Comparison of ENCODE assay signal across 7 mouse cellular contexts in genomic region chr5:138084996-138085395, GRCm38 (mm10). TPM values are rescaled to one million over a fixed set of nuclear protein-coding genes. Genes with fewer than 3 reads are reported as not detected.
A peak's percentile ranks its signal among the peaks of the same experiment; 100 is the strongest.
DNase-seq lines count a peak whose midpoint lies in the region; ATAC-seq lines count a peak whose summit lies in the region.

Gene Zkscan1 (plus strand): TSS chr5:138085084.

- H3K36me3 ChIP-seq in embryonic facial prominence, embryonic 11.5 days (replicated peaks; ENCODE audit: control insufficient read depth, insufficient read depth, low read depth, low read length): no peaks in the 10 kb centered on the region
- H3K36me3 ChIP-seq in limb, embryonic 10.5 days: peaks cover 28% of the 10 kb centered on the region
- peaks cover 14% of the 10 kb centered on the region for H3K36me3 ChIP-seq in midbrain, embryonic 13.5 days

- H3K4me1 ChIP-seq in embryonic facial prominence, embryonic 11.5 days (ENCODE audit: control insufficient read depth, insufficient read depth, low read length): no peaks in the 10 kb centered on the region
- peaks cover 12% of the 10 kb centered on the region for H3K4me1 ChIP-seq in limb, embryonic 10.5 days
- H3K4me1 ChIP-seq in midbrain, embryonic 13.5 days (replicated peaks): peaks cover 32% of the 10 kb centered on the region

- H3K27me3 ChIP-seq in embryonic facial prominence, embryonic 11.5 days (ENCODE audit: control insufficient read depth, insufficient read depth, low read length): no peaks in the 10 kb centered on the region
- H3K27me3 ChIP-seq in limb, embryonic 10.5 days (ENCODE audit: low read depth, poor library complexity, severe bottlenecking): no peaks in the 10 kb centered on the region
- H3K27me3 ChIP-seq in midbrain, embryonic 13.5 days: no peaks in the 10 kb centered on the region

- peak; percentile 89 for ATAC-seq in embryonic facial prominence, embryonic 11.5 days (replicated peaks; ENCODE audit: insufficient number of reproducible peaks, low FRiP score, low TSS enrichment, low read depth)
- ATAC-seq in granulocyte monocyte progenitor cell, adult 5-6 weeks (replicated peaks; ENCODE audit: poor library complexity, severe bottlenecking): peak; percentile 100
- peak; percentile 98 for ATAC-seq in midbrain, embryonic 13.5 days

- peak within 1 kb of the TSS; percentile 48 for H3K27ac ChIP-seq in embryonic facial prominence, embryonic 11.5 days (replicated peaks; ENCODE audit: low read depth, low read length)
- H3K27ac ChIP-seq in limb, embryonic 10.5 days: peak within 1 kb of the TSS; percentile 97
- H3K27ac ChIP-seq in midbrain, embryonic 13.5 days: peak within 1 kb of the TSS; percentile 89

- H3K4me3 ChIP-seq in embryonic facial prominence, embryonic 11.5 days (ENCODE audit: low read depth, low read length): peak within 1 kb of the TSS; percentile 94
- H3K4me3 ChIP-seq in limb, embryonic 10.5 days: peak within 1 kb of the TSS; percentile 87
- peak within 1 kb of the TSS; percentile 89 for H3K4me3 ChIP-seq in midbrain, embryonic 13.5 days (replicated peaks)

- WGBS in embryonic facial prominence, embryonic 11.5 days: 0% methylated on average over 27 of the region's 27 CpGs
- WGBS in limb, embryonic 10.5 days: under 1% methylated on average over 27 of the region's 27 CpGs
- WGBS in midbrain, embryonic 13.5 days: under 1% methylated on average over 26 of the region's 27 CpGs

- peak within 1 kb of the TSS; percentile 64 for H3K4me2 ChIP-seq in embryonic facial prominence, embryonic 11.5 days (ENCODE audit: low read depth, low read length)
- peak within 1 kb of the TSS; percentile 89 for H3K4me2 ChIP-seq in midbrain, embryonic 13.5 days (replicated peaks)

- no peaks in the 10 kb centered on the region for H3K9me3 ChIP-seq in embryonic facial prominence, embryonic 11.5 days (replicated peaks; ENCODE audit: control insufficient read depth, low read length)
- H3K9me3 ChIP-seq in limb, embryonic 10.5 days (replicated peaks): no peaks in the 10 kb centered on the region
- no peaks in the 10 kb centered on the region for H3K9me3 ChIP-seq in midbrain, embryonic 13.5 days

- DNase-seq in adrenal gland, postnatal 14 days: peak; percentile 88
- peak; percentile 95 for DNase-seq in embryonic facial prominence, embryonic 11.5 days (ENCODE audit: low spot score)
- DNase-seq in kidney, adult 11 months: peak; percentile 85
- DNase-seq in limb, embryonic 10.5 days (ENCODE audit: low spot score): peak; percentile 87
- peak; percentile 64 for DNase-seq in spleen, adult 12 weeks (ENCODE audit: low spot score)

- peak within 1 kb of the TSS; percentile 99 for H3K9ac ChIP-seq in embryonic facial prominence, embryonic 11.5 days (replicated peaks; ENCODE audit: low read length)
- peak within 1 kb of the TSS; percentile 98 for H3K9ac ChIP-seq in midbrain, embryonic 13.5 days (replicated peaks)

RNA-seq across cellular contexts. Expression of gene Zkscan1, which starts in this region (rescaled TPM):
- 33.1 and 33.6 TPM in 2 replicates for total RNA-seq in adrenal gland, postnatal 14 days (2021)
- polyA plus RNA-seq in embryonic facial prominence, embryonic 11.5 days (2014; fragmentation: Nextera tagmentation; extraction: Ambion mirVana): 37.6 and 40.1 TPM in 2 replicates
- 21.5 and 26.8 TPM in 2 replicates for total RNA-seq in granulocyte monocyte progenitor cell, adult 5-6 weeks (2014; fragmentation: Nextera tagmentation)
- 19.2 and 25.8 TPM in 2 replicates for total RNA-seq in granulocyte monocyte progenitor cell, adult 5-6 weeks (2017)
- polyA plus RNA-seq in limb, embryonic 10.5 days (2016; fragmentation: Nextera tagmentation; extraction: Ambion mirVana): 24.5 and 29.4 TPM in 2 replicates
- 31.5 and 32.1 TPM in 2 replicates for polyA plus RNA-seq in midbrain, embryonic 13.5 days (2015; fragmentation: Nextera tagmentation; extraction: Ambion mirVana)

Comparison
In these comparisons a context has a peak if more than half of its experiments do, and no peak if none do; other contexts are left out.
1. Peak in every context shown above with its lines: DNase-seq, ATAC-seq, H3K4me3 ChIP-seq and H3K27ac ChIP-seq.